Mouse (Mus musculus) megakaryocyte progenitor cell, adult 5-6 weeks (primary cell): Measurements from ENCODE around the gene Il18. TPM values are rescaled to one million over a fixed set of nuclear protein-coding genes. Genes with fewer than 3 reads are reported as not detected.

ENCODE experiments used
- ATAC-seq: replicated peaks from 2 replicates; pipeline ENCODE4 v1.8.0; 2016; ENCODE audit warnings: mild to moderate bottlenecking, moderate TSS enrichment, inconsistent platforms; ENCODE audit not compliant: poor library complexity
- total RNA-seq, 2 experiments: library from RNA; stranded (forward) in 1 of 2; stranded (reverse) in 1 of 2; fragments of 157-497, 149-512 nt in 1 of 2; fragments of 200-1000 nt in 1 of 2; gene quantifications; 2 replicates each; pipeline versions ENCODE4 v1.2.3 to v1.2.4; 2015 to 2017

The Il18 gene
- total RNA-seq (2015) (2.9 and 5.0 TPM in 2 replicates), total RNA-seq (2017) (0.37 and 1.5 TPM in 2 replicates)

DNA sequence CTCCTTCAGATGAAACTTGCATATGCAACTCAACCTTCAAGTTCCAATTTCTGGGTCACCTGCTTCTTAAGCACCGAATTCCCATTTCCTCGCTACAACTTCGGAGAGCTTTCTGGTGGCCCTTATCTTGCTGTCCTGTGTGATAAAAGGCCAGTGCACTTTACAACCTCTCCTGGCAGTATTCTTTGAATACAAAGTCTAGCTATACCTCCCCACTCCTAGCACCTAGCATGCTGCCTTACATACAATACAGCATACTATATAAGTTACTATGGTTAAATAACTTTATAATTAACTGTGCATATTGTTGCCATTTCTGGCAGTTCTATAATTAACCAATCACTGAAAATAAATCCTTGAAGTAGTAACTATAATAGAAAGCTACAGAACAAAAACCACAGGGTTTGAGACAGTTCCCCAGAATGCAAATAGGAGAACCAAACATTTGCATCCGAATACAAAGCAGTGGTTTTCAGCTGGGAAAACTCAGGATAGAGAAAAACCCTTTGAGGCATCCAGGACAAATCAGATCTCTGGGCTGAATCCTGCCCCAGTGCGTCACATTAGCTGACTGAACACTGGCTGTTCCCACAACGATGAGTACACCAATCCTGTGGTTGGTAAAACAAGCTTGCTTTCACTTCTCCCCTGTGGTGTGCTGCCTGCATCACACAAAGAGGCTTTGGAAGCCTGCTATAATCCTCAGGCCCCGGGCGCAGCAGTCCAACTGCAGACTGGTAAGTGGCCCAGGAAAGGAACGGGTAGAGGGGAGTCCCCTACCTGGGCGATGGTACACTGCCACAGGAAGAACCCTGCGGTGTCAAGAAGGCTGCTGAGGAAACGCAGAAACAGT is at the start of gene Il18:
Gene Il18, plus strand, starts transcription at position 587 of the 853 bp plus-strand sequence.
- peak; percentile 81 for ATAC-seq

DNA sequence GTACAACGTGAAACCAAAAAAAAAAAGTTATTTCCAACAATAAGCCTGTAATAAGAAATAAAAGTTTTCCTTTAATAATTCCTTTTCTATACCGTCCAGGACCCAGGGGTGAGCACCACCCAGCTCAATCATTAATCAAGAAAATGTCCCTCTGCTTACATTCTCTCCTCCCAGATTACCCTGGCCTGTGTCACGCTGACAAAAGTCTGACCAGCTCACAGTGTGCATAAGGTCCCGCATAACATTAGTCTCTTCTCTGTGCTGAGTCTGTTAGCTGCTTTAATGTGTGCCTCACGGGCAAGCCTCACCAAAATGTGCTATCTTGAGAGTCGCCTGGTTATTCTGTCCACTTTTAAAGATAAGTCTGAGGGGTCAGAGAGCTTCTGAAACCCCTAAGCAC is 49.2 kb upstream of the Il18 start:
- ATAC-seq, result no peak

DNA sequence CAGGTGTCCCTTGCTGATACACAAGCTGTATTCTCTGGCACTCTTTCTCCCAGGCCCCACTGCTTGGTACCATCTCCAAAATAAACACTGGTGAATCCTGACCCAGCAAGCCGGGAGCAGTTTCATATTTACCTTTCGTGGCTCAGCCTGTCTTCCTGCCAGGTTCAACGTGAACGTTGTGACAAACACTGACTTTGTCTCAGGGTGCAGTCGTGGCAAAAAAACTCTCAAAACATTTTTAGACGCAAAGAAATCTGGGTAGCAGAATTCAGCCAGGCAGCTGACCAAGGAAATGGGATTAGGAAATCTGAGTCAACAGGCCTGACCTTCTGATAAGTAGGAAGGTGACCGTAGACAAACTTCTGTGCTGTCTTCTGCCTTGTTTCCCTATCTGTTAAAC is 47.1 kb upstream of the Il18 start:
- ATAC-seq, result no peak

DNA sequence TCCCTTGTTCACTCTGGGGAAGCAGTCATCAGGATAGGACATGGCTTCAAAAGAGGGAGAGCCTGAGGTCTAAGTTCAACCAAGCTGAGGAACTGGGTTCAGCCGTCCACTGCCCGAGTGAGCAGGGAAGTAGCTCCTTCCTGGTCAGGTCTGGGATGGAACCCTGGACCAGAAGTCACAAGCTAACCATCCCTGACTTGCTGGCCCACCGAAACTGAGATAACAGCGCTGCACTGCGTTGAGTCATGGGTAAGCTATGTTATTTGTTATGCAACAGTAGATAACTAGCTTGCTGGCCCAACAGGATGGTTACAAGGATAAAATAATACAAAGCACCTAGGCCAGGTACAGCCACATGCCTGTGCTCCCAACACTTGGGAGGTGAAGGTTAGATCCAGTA is 39.2 kb upstream of the Il18 start:
- no peak for ATAC-seq

DNA sequence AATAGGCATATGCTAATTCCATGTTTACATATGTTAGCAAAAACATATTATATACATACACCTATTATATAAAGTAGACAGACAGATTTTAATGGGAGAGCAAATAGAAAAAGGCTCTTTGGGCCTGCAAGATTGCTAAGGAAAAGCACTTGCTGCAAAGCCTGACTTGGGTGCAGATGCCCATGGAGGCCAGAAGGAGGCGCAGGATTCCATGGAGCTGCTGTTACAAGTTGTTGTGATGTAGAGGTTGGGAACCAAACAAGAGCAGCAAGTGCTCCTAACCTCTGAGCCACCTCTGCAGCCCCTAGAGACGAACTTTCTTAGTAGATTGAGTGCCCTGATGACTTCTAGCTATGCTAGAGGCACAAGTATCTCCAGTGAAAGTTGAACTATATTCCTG is 35.8 kb upstream of the Il18 start:
- peak; percentile 56; the same call in 1 of the 2 replicates for ATAC-seq

DNA sequence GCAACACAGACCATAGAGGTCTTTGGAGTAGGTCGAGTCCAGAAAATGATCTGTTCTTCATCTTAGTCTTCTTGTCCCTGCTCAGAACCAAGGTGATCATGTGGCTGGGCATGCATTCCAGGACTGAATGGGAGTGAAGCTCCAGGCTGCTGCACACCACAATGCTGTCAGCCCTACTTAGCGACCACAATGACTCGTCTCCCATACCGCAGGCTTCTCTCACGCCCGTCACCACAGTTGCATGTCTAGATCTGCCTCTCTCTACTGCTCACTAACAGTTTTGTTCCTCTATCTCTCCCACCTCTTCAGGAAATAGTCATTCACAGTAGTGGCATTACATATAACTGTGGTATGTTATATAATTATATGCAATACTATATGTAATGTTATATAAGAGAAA is 33.9 kb upstream of the Il18 start:
- ATAC-seq, result peak; percentile 80

DNA sequence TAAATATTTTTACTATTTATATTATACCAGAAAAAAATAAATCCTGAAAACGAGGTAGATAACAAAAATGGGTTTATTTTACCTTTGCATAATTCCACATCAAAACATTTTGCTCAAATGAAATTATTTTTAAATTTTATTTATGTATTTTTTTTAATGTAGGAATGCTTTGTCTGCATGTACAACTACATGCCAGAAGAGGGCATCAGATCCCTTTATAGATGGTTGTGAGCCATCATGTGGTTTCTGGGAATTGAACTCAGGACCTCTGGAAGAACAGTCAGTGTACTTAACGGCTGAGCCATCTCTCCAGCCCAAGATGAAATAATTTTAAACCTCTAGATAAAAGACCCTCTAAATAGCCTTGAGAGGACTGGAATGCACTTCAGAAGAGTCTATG is 33.1 kb upstream of the Il18 start:
- ATAC-seq, result no peak

DNA sequence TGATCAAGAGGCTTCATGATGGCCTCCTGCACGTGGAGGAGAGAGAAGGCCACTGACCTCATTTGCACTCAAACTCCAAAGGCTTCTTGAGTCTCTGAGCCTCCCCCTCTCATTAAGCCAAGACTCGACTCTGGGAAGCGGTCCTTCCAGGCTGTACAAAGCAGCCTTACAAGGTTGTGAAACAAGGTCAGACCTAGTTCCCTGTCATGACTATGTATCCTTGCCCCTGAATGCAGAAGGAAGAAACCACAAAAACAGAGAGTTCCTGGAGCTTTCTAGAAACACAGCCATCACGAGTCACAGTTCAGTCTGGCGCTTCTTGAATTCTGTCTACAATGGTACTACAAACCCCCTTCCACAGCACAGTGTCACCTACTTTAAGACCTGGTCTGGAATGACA is 32.1 kb upstream of the Il18 start:
- ATAC-seq, result peak; percentile 54

DNA sequence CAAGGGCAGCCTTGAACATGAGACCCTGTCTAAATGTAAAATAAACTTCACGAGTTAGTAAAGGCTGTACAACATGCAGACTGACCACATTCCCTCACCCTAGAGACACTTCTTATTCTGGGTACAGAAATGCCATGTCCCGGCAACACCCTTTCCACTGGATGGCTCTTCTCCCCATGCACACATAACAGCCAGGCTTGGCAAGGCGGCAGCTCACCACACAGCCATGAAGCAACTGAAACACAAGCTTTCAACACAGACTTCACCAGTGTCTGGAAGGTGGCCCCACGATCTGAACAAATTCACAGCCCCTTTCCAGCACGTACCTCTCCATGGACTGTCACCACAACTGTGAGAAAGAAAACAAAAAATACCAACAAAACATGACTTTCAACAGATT is 29.7 kb upstream of the Il18 start:
- no peak for ATAC-seq

DNA sequence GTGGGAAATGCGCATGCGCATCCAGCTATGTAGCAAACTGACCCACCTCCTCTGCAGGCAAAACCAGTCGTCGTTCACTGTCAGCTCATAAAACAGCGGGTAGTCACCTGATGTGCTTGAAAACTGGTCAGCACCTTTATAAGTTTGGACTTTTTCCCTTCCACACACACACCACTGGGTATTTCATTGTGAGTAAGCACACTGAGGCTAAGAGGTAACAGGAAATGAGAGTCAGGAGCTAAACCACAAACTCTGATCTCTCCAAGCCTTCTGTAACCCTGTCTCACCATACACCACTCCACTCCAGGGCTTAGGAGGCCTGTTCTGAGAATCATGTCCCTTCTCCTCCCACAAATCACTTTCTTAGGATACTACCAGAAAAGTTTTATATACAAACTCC is 29.0 kb upstream of the Il18 start:
- ATAC-seq, result no peak

DNA sequence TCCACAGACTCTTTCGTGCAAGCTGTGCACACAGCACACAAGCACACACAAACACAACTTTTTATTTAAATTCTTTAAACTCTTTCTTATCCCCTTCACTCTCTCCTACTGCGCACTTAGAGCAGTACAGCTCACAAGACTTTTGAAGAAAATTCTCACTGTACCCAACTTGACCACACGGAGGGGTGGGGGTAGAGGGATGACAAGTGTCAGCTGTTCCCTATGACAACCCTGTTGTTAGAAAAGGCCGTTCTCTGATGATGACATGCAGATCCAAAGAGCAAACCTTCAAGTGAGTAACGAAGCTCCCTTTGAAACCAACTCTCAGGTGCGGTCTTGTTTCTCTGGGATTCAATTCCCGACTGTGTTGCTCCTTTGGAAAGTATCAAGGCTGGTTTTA is 26.8 kb upstream of the Il18 start:
- peak; percentile 23; the same call in 1 of the 2 replicates for ATAC-seq

DNA sequence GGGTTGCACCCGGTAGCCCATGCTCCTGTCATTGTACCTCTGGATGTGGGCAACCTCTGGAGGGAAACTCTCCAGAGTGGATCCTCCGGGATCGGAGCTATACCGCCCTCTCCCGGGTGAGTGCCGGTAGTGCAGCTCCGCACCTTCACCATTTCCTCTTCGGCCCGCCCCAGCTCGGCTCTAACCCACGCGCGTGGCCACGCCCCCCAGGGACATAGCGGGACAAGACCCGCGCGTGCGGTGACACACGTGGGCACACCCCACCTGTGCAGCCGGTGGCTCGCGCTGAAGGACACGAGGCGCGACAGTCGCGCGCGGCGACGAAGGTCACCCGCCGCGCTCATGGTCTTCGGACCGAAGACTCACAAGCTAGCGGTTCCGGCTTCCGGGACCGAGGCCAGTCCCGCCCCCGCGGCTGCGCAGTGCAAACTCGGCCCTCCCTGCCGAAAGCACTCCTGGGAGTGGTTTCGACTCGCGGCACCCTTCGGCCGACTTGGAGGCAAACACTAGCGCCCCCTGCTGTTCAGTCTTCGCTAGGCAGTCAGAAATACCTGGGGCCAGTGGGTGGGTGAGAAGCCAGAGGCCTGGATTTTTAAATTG is 26.2 kb upstream of the Il18 start, which contains the start of gene Pts:
Gene Pts, minus strand, starts transcription at position 432 of the 600 bp plus-strand sequence.
- ATAC-seq, result peak; percentile 78

DNA sequence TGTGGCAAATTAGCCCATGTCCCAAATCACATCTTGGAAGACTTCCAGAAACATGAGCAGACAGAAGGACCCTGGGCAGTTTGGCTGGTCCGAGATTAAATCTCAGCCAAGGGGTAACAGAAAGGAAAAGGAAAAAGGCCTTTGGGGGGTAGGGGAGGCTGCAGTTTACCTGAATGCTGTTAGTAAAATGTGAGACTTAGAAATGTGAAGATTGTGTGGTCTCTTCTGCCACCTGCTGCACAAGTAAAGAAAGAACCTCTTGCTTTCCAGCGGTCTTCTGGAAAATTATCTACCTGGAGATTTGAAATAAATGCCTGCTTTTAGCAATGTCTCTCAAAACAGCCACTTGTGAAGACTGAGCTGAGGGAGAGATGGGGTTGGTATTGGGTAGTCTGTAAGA is 23.7 kb upstream of the Il18 start:
- ATAC-seq, result no peak

DNA sequence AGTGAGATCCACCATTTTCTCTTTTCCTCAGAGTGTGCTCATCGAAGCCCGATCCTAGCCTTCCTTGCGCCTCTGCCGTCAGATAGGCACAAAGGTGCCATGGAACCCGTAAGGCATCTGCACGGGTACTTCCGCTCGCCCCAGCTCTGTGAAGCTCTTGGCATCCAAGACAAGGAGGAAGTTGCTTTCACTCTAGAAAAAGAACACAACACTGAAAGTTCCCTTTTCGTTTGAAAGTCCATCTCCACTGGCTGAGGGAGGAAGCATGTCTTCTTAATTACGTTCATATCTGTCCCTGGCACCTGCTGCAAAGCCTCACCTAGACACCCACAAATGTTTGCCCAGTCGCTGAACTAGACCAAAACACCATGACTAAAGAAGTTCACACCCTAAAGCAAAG is 21.3 kb upstream of the Il18 start:
- peak; percentile 51 for ATAC-seq

DNA sequence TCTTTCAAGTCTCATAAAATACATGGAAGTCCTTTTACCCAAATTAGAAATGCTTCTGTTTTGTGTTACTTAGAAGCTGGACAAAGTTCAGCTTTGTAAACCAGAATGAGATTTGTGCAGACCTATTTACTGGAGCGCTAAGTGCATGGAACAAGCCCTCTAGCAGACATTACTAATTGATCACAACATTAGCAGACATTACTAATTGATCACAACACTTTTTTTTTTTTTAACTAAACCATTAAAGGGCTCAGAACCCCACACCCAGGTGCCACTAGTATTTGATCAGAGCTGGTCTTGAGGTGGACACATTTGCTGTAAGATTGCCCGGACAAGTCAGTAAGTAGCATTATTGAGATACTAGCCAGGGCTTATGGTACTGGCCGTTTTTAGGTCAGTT is 20.8 kb upstream of the Il18 start:
- ATAC-seq, result peak; percentile 37

DNA sequence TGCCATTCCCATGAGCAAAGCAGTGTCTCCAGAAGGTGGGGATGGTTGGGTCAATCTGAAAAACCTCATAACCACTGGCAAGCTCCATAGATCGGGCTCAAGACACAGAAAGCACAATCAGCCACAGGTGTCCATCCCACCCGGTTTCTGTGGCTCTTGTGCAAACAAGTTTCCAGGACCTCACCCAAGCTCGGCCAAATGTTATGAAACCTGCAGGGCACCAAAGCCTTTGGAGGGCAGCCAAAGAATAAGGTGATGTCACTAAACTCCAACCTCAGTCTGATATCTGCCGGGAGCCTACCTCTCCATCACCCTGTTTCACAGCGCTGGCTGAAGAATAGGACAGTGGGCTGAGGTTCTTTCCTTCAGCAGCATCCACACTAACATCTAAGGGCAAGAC is 18.7 kb upstream of the Il18 start:
- no peak for ATAC-seq

DNA sequence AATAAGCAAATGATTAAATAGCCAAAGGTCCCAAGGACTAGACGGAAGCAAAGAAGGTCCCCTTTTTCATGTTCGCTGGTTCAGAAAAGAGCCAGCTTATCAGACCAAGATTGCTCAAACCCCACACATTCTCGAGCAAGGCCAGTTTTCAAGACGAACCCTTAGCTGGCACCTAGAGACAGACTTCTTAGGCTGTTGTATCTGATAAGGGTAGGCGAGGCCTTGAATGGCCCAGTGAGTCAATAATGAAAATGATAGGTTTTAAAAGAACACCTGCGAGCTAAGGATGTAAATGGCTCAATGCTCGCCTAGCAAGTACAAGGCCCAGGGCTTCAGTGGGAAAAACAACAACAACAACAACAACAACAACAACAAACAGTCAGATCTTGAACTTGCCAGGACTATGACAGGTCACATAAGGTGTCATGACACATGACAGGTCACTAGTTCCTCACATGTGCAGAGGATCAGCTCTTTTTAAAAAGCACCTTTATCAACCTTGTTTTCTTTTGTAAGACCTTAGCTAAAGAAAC is 18.0 kb upstream of the Il18 start:
- no peak for ATAC-seq

DNA sequence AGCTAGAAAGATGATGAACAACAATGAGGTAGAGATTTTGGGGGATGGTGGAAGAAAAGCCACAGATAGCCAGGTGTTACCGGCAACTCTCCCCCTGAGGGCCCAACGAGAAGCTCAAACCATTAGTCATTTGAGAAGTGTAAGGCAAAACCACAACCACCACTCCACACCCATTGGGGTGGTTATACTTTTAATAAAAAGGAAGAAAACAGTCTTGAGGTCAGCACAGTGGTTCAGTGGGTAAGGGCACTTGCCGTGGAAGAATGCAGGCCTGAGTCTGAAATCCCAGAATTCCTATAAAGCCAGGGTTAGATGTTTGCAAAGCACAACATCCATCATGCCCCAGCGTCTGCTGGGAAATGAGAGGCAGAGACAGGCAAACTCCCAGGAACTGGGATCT is 17.3 kb upstream of the Il18 start:
- ATAC-seq, result peak; percentile 27

DNA sequence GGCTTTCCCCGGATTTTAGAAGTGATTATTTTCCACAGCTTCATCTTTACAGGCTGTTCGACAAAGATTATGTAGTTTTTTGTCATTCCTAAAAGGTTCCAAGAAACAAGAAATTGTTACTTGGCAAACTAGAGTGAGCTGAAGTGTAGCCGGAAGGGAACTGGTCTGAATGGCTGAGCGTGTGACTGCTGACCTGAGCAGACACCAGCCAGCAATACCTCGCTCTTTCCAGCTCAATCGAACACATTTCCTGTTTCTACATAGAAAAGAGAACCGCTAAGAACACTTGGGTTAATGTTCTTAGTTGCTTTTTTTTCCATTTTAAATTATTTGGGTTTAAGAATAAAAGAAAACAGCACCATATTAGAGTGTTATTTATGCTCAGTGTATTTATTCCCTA is 14.5 kb upstream of the Il18 start:
- ATAC-seq, result peak; percentile 58

DNA sequence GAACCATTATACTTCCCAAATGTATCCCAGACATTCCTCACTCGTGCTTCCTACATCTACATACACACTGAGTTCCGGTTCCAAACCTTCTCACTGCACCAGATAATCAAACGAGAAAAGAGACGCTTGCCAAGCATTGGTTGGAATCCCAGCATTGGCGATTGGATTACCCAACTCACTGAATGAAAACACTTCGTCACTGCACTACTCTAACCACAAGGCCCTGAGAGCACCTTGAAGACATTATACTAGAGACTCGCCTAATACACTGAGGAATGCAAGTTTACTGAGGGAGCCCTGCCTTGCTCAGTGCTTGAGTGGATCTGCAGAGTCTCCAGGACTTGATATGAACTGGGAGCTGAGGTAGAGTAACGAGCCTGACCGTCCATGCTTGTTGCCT is 12.2 kb upstream of the Il18 start:
- no peak for ATAC-seq

DNA sequence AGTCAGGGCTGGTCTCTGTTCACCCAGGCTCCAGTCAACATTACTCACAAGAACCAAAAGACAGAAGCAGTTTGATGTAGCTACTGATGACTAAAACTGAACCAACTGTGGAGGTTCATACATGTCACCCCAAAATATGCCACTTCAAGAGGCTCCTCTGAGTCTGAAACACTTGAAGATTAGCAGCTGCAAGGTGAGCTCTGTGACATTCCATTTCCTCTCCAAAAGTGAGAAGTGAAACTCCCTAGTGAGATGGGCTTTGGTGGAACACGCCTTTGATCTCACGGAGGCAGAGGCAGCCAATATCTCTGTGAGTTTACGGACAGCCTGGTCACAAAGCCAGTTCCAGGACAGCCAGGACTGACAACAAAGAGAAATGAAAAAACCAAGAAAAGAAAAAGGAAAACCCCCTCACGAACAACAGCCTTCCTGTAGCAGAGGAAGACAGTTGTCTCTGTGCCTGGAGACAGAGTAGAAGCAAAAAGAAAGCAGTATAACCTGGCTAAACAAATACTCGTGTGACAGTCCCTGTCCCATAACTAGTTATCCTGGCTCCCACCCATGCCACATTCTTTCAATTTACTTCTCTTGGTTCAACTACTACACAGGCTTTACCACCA is 6.7 kb upstream of the Il18 start:
- ATAC-seq, result peak; percentile 70

DNA sequence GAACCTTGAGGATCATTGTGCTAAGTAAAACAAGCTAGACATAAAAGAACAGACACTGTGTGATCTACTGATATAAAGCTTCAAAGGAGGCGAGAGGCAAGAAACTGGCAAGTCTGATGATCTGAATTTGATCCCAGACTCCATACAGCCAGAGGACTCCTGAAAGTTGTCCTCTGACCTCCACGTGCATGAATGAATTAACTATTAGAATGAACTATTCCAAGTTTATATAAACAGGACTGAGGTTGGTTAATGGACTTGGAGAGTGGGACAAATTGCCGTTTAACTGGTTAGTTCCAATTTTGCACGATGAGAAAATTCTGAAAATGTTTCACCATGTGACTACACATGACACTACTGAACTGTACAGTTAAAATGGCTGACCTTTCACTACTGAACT is 5.7 kb upstream of the Il18 start:
- ATAC-seq, result no peak
